Mouse (Mus musculus) lung, postnatal 0 days (tissue): Measurements from ENCODE around the gene Sh2d2a.

ENCODE experiments used
- CTCF ChIP-seq: IDR thresholded peaks from 2 replicates; pipeline ENCODE4 v1.5.1; 2016; ENCODE audit warnings: antibody characterized with exemption, mild to moderate bottlenecking
- EP300 ChIP-seq: IDR thresholded peaks from 2 replicates; pipeline ENCODE4 v1.6.1; 2016; ENCODE audit warnings: antibody characterized with exemption, mild to moderate bottlenecking, control low read depth

DNA sequence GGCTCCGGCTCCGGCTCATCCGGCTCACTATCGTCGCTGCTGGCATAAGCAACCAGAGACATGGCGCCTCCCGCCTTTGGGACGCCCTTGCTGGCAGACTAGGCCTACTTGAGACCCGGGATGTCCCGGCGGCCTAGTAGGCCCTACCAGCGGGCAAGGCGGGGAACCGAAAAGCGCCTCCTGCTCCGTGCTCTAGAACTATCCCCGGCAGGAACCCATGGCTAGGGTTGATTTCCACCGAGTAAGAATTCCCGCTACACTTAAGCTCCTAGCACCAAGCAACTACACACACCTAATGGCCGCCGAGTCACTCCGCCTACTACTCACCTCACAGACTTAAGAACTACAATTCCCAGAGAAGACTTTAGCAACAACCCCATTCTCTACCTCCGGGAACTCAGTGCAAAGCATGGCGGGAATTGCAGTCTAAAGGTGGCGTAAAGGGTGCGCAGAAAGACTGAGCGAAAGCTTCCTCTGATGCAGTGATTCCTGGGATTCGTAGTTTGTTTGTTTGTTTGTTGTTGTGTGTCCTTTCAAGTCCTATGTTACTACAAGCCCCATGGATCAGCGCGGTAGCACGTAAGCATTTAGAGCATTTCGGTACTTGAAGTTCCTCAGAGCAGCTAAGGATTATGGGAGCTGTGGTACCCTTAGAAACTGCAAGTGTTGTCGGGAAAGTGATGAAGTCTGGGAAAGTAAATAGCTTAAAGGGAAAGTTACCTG lies 38.9 kb downstream of the Sh2d2a start, which contains the start of gene Prcc:
- TF ChIP-seq CTCF (peak; percentile 29; the same call in 1 of the 2 replicates), EP300 (peak; percentile 71)
